Mouse (Mus musculus) lung, postnatal 0 days (tissue): ENCODE data around the gene Sytl2.

ENCODE experiments used
- CTCF ChIP-seq: IDR thresholded peaks from 2 replicates; pipeline ENCODE4 v1.5.1; 2016; ENCODE audit warnings: antibody characterized with exemption, mild to moderate bottlenecking
- EP300 ChIP-seq: IDR thresholded peaks from 2 replicates; pipeline ENCODE4 v1.6.1; 2016; ENCODE audit warnings: antibody characterized with exemption, mild to moderate bottlenecking, control low read depth

- TF ChIP-seq EP300 (no peak), CTCF (no peak)
Measured at GRCm38 (mm10) chr7:90259899-90260298, 42.2 kb upstream of the Sytl2 start.
